Mouse (Mus musculus): ENCODE measurements around the gene Lmo7.

Lmo7 gene

GRCm38 (mm10) chr14:101838231-101838839 is 108.6 kb downstream of the Lmo7 start:
- no peak for DNase-seq

- no peak for DNase-seq
These were observed 110.3 kb downstream of the Lmo7 start for GRCm38 (mm10) chr14:101839771-101840731.

GRCm38 (mm10) chr14:101841271-101841670 is 111.5 kb downstream of the Lmo7 start:
- DNase-seq: no peak

GRCm38 (mm10) chr14:101842521-101842920 is 112.8 kb downstream of the Lmo7 start:
- DNase-seq: no peak

GRCm38 (mm10) chr14:101843443-101843842 is 113.7 kb downstream of the Lmo7 start:
- no peak for DNase-seq

GRCm38 (mm10) chr14:101844467-101844866 is 114.7 kb downstream of the Lmo7 start:
- no peak for DNase-seq

- no peak for DNase-seq
These were observed 116.5 kb downstream of the Lmo7 start for GRCm38 (mm10) chr14:101846097-101846882.

- DNase-seq: no peak
These were observed 117.8 kb downstream of the Lmo7 start for GRCm38 (mm10) chr14:101847520-101847919.

GRCm38 (mm10) chr14:101852584-101853195 is 122.9 kb downstream of the Lmo7 start:
- DNase-seq: no peak

GRCm38 (mm10) chr14:101853207-101853606 is 123.5 kb downstream of the Lmo7 start:
- no peak for DNase-seq

GRCm38 (mm10) chr14:101853722-101854121 is 124.0 kb downstream of the Lmo7 start:
- DNase-seq: no peak

GRCm38 (mm10) chr14:101854226-101854625 is 124.5 kb downstream of the Lmo7 start:
- no peak for DNase-seq

- no peak for DNase-seq
These were observed 129.6 kb downstream of the Lmo7 start for GRCm38 (mm10) chr14:101859305-101859886.

GRCm38 (mm10) chr14:101862088-101862487 is 132.3 kb downstream of the Lmo7 start:
- no peak for DNase-seq

GRCm38 (mm10) chr14:101867071-101867733 is 137.4 kb downstream of the Lmo7 start:
- no peak for DNase-seq

GRCm38 (mm10) chr14:101869145-101869544 is 139.4 kb downstream of the Lmo7 start:
- DNase-seq: no peak

GRCm38 (mm10) chr14:101869661-101870060 is 139.9 kb downstream of the Lmo7 start:
- DNase-seq: no peak

GRCm38 (mm10) chr14:101870171-101870902 is 140.6 kb downstream of the Lmo7 start:
- DNase-seq: no peak

GRCm38 (mm10) chr14:101872846-101873245 is 143.1 kb downstream of the Lmo7 start:
- no peak for DNase-seq

GRCm38 (mm10) chr14:101878346-101879049 is 148.7 kb downstream of the Lmo7 start:
- no peak for DNase-seq

All from thymus, postnatal 4 days (tissue).